Mouse (Mus musculus) macrophage (primary cell): ENCODE data around the gene Nt5dc3. TPM values are rescaled to one million over a fixed set of nuclear protein-coding genes. Genes with fewer than 3 reads are reported as not detected.

ENCODE experiments used
- H3K27ac ChIP-seq: fragments of 350-480 bp; formaldehyde crosslinking; 2 replicates; pipeline ENCODE4 v1.9.0; 2021
- H3K36me3 ChIP-seq: fragments of 350-480 bp; formaldehyde crosslinking; 2 replicates; pipeline ENCODE4 v1.9.0; 2021; ENCODE audit errors: inconsistent target
- H3K4me3 ChIP-seq: fragments of 350-480 bp; formaldehyde crosslinking; 2 replicates; pipeline ENCODE4 v1.9.0; 2021; ENCODE audit errors: inconsistent target
- H3K79me2 ChIP-seq: fragments of 350-480 bp; formaldehyde crosslinking; 2 replicates; pipeline ENCODE4 v1.9.0; 2021; ENCODE audit errors: inconsistent target
- WGBS: methylation state at CpG from one replicate; pipeline ENCODE4 v1.1.7; 2026; ENCODE audit warnings: inconsistent platforms; ENCODE audit not compliant: missing documents; 5-methylcytosine and 5-hydroxymethylcytosine counted together
- polyA plus RNA-seq: library from polyadenylated mRNA; stranded (reverse); fragments of 250-400 nt; gene quantifications from 3 replicates; pipeline ENCODE4 v1.2.4, GENCODE M21; 2018; ENCODE audit warnings: inconsistent platforms
- total RNA-seq, 78 experiments: library from RNA; depleted of rRNA; stranded (reverse); fragments of 250-400 nt; gene quantifications; 1 replicate in 9 of 78; 2 replicates in 24 of 78; 3 replicates in 43 of 78; 4 replicates in 2 of 78; pipeline ENCODE4 v1.2.4; 2018; ENCODE audit warnings: inconsistent platforms in 56 of 78

The Nt5dc3 gene
- 10 to 100 TPM in 21 of 26 experiments, 1 to 10 TPM in 5; 2.9 to 40.4 (median 15.5) TPM for total RNA-seq (2018; cell fraction: chromatin; rRNA removed)
- total RNA-seq (2018; cell fraction: cytosol; rRNA removed), result 10 to 100 TPM in 21 of 26 experiments, 1 to 10 TPM in 5; 5.2 to 25.0 (median 12.7) TPM
- total RNA-seq (2018; cell fraction: nucleus; rRNA removed), result 10 to 100 TPM in 22 of 26 experiments, 1 to 10 TPM in 4; 5.9 to 36.3 (median 17.0) TPM
- polyA plus RNA-seq, result 11.9 to 13.6 TPM (median 13.3 TPM) in 3 replicates

DNA sequence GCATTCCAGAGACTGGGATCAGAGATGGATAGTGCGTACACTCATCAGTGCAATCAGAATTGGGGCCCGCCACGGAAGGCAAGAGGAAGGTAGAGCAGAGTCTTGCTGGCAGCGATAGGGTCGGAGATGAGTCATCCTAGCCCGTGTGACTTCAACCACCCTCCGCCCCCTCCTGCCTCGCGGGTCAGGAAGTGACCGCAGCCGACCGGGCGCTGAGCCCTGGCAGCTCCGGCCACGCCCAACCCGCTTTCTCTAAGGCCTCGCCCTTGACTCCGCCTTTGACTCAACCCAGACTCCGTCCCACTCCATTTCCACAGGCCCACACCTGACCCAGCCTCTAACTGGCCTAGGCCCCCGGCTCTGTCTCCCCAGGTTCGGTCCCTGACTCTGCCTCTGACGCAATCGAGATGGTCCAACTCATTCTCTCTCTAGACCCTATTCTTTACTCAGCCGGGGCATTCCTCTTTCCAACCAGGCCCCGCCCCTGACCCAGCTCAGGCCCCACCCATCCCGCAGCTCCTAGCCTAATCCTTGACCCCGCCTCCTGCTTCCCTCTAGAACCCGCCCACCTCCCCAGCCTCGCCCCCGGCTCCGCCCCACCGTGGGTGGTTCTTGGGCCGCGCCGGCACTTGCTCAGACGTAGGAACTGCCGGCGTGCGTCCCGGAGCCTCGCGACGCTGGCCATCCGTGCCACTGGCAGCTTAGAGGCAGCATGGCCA is at the start of gene Nt5dc3:
Nt5dc3 (plus strand) TSS at position 608 of the 719 bp plus-strand sequence.
- Histone ChIP-seq H3K27ac (peak within 1 kb of the TSS; percentile 88), H3K79me2 (peaks cover 45% of the 10 kb centered on the region), H3K4me3 (peak within 1 kb of the TSS; percentile 84), H3K36me3 (no peaks in the 10 kb centered on the region)
- WGBS, result under 1% methylated on average over 43 of the region's 44 CpGs

DNA sequence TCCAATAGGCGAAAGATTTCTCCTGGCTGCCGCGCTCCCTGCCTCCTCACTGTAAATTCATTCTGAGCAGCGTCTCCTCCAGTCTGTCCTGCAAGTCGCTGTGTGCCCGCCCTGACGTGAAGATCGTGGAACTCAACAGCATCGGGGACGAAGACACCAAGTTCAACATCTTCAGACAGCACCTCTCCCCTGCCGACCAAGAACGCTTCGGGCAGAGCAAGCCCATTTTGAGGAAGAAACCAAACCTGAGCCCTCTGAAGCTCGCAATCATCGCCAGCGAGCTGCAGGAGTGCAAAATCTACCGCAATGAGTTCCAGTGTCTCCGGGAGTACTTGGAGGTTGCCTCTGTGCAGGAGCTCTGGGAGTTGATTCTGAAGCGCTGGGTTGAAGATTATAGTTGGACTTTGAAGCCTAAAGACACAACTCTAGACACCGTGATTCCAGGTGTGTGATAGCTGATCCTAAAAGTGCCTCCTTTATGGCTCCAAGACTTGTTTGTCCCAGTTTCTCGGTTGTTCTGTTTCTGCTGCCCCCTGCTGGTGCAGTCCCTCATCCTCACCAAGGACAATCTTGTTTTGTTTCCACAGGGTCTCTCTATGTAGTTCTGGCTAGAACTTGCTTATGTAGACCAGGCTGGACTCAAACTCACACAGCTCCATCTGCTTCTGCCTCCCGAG is 47.8 kb upstream of the Nt5dc3 start:
- 2% methylated on average over 22 of the region's 22 CpGs for WGBS
- peak overlapping the region; percentile 38 for H3K4me3 ChIP-seq
- H3K79me2 ChIP-seq, result no peaks in the 10 kb centered on the region
- H3K36me3 ChIP-seq, result no peaks in the 10 kb centered on the region
- H3K27ac ChIP-seq, result no peak overlapping the region

DNA sequence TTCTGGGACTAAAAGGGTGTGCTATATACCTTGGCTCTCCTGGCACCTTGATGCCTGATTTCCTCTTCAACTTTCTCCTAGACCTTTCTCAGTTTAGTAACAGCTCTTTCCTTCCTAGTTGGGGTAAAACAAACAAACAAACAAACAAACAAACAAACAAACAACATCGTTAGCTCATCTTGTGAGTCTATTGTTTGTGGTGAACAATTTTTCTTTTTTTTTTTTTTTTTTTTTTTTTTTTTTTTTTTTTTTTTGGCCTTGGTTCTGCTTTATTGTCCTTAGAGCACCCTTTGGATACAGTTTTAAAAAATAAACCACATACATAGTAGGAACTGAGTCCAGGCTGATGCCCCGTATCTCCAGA is 47.3 kb upstream of the Nt5dc3 start:
- Histone ChIP-seq H3K27ac (no peak overlapping the region), H3K4me3 (no peak overlapping the region), H3K36me3 (no peaks in the 10 kb centered on the region), H3K79me2 (no peaks in the 10 kb centered on the region)
- WGBS, result 20% methylated on average over 1 of the region's 2 CpGs

DNA sequence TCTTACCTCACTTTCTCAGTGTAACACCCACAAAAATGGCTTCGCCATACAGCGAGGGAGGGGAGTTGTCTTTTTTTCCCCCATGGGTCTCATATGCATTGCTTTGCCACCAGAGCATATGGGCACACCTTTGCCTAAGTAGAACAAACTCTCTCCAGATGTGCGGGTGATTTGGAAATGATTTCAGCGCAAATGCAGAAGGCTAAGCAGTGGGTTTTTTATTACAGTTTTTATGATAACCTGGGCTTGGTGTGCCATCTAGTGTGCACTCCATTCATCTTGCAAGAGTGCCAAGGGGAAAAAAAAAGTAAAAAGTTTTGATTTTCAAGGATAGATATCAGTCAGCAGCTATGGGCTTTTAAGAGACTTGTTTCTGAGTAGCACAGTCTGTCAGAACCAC is 43.8 kb upstream of the Nt5dc3 start:
- Histone ChIP-seq H3K27ac (no peak overlapping the region), H3K4me3 (no peak overlapping the region), H3K79me2 (no peaks in the 10 kb centered on the region), H3K36me3 (no peaks in the 10 kb centered on the region)
- 91% methylated on average over 4 of the region's 4 CpGs for WGBS

DNA sequence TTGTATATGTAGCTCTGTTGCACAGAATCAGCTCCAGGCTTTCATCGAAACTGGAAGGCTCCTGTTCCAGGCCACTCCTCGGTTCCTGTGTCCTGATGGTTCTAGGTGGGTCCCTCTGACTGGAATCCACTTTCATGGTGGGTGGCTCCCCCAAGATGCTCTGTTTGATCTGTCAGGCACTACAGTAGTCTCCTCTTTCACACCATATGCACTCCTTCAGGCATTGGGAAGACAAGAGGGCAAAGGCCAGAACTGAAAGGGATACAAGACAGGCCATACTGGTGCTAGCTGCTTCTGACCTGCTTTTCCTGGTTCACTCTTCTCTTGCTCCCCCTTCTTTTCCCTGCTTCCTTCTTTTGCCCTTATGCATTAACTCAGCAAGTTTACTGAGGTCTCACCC is 35.9 kb upstream of the Nt5dc3 start:
- no peak overlapping the region for H3K27ac ChIP-seq
- H3K4me3 ChIP-seq, result no peak overlapping the region
- H3K36me3 ChIP-seq, result no peaks in the 10 kb centered on the region
- no peaks in the 10 kb centered on the region for H3K79me2 ChIP-seq
- 89% methylated on average over 2 of the region's 2 CpGs for WGBS

DNA sequence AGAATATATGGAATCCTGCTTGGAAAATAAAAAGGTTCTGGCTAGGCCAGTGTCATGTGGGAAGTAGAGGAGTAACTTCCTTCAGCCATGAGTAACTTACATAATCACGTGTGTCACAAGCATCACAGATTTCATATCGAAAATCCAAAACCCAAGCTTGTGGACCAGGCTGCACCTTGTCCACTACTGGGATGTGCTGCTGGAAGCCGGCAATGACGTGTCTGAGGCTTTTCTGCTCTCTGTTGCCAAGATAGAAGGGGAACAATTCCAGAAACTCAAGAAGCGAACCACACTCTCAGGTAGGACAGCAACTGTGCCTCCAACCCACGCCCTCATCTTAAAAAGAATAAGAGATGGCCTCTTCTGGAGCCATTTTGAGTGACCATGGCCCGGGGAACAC is 34.5 kb upstream of the Nt5dc3 start:
- H3K79me2 ChIP-seq, result no peaks in the 10 kb centered on the region
- WGBS, result 84% methylated on average over 7 of the region's 7 CpGs
- H3K4me3 ChIP-seq, result no peak overlapping the region
- no peaks in the 10 kb centered on the region for H3K36me3 ChIP-seq
- no peak overlapping the region for H3K27ac ChIP-seq

DNA sequence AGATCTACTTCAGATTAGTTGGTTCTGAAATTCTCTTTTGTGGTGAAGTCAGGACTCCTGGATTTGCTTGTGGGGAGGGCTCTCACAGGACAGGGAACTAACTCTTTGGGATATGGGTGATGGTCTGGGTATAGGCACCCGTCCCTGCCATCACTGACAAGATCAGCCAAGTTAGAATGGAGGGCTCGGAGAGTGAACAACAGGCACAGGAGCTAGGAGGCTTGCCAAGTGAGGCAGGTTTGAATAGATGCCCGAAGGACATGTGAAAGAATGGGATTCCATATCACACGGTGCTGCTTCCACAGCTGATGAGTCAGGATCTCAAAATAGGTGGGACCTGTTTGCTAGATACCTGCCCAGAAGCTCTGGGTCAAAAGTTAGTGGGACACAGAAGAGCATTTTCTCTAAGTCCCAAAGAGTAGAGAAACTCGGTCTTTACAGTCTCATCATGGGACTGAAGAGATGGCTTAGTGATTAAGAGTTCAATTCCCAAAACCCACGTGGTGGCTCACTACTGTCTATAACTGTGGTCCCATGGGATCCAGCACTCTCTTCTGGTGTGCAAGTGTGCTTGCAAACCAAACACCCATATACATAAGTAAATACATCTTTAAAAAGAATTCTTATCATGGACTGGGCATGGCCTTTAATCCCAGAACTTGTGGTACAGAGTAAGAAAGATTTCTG is 22.8 kb upstream of the Nt5dc3 start:
- 94% methylated on average over 6 of the region's 6 CpGs for WGBS
- Histone ChIP-seq H3K79me2 (no peaks in the 10 kb centered on the region), H3K27ac (no peak overlapping the region), H3K4me3 (no peak overlapping the region), H3K36me3 (no peaks in the 10 kb centered on the region)

DNA sequence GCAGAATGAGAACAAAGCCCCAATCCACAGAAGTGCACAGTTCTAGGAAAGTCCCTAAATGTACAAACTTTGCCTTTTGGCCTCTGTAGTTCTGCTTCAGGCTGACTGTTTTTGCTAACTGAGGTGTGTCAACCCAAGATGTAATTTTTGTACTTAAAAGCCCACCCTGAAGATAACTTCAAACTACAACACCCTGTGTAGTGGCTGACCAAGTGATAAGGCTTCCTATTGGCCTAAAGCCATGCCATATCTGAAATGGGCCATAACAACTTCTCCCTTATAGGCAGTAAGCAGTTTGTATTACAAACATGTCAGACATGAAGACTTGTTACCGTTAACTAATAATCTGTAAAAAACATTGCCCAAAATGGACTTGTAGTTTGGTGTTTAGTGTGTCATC is 21.1 kb upstream of the Nt5dc3 start:
- WGBS, result 100% methylated on average over 1 of the region's 1 CpGs
- Histone ChIP-seq H3K79me2 (no peaks in the 10 kb centered on the region), H3K4me3 (no peak overlapping the region), H3K27ac (no peak overlapping the region), H3K36me3 (no peaks in the 10 kb centered on the region)

DNA sequence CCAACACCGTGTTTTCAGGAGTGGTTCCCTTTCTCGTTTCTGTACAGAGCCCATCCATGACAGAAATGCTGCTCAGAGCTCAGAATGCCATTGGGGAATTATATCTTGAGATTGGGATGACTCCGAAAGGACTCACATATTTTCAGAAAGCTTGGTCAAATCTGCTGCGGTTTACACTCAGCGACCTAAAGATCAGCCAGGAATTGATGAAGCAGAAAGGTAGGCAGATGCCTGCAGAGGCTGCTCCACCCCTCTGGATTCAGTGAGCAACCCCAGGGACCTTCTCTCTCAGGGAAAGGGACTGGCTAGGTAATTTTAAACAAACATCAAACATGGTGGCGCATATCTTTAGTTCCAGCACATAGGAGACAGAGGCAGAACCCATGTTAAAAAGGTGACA is 20.6 kb upstream of the Nt5dc3 start:
- no peaks in the 10 kb centered on the region for H3K36me3 ChIP-seq
- no peak overlapping the region for H3K4me3 ChIP-seq
- H3K27ac ChIP-seq, result no peak overlapping the region
- 91% methylated on average over 6 of the region's 6 CpGs for WGBS
- H3K79me2 ChIP-seq, result no peaks in the 10 kb centered on the region

DNA sequence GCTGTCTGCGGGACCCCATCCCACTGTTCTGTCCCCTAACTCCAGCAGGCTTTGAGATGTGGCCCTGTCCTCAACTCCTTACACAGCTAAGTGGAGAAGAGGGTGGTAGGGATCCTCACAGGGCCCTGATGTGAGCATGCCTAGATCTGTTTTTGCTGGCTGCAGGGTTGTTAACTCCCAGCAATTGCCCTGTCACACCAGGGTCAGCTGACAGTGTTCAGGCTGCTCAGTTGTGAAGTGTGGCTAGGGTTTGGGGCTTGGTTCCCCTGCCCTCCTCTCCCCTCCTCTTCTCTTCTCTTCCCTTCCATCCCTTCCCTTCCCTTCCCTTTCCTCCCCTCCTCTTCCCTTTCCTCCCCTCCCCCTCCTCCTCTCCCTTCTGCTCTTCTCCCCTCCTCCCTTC is 17.6 kb upstream of the Nt5dc3 start:
- H3K79me2 ChIP-seq, result no peaks in the 10 kb centered on the region
- H3K27ac ChIP-seq, result no peak overlapping the region
- H3K36me3 ChIP-seq, result no peaks in the 10 kb centered on the region
- 100% methylated on average over 1 of the region's 1 CpGs for WGBS
- H3K4me3 ChIP-seq, result no peak overlapping the region

DNA sequence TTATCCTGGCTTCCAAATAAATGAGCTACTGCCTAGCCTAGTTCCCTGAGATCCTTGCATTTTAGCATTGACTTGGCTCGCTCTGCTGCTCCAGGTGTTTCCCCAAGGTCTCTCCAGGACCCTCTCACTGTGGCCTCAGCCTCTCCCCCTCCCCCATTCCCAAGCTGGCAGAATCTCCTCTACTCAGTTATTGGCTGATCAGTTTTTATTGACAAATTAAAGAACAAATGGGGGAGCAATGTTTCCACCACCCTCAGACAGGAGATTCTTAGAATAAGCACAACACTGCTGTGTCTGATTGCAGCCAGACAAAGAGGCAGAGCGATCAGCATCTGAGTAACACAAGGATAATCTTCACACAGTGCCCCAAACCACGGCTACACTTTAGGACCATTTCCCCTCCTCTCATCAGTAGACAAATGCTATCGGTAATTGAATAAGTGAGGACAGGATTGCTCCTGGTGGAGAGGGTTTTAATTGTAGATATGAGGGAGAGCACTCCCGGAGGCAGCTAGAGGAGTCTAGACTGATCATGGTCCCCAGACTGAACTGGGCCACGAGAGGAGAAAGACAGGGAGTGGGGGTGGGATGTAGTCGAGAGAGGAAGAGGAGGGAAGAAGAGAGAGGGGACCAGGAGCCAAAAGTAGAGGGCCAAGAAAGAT is 17.0 kb upstream of the Nt5dc3 start:
- no peak overlapping the region for H3K27ac ChIP-seq
- H3K36me3 ChIP-seq, result no peaks in the 10 kb centered on the region
- no peak overlapping the region for H3K4me3 ChIP-seq
- WGBS, result 60% methylated on average over 7 of the region's 7 CpGs
- no peaks in the 10 kb centered on the region for H3K79me2 ChIP-seq

DNA sequence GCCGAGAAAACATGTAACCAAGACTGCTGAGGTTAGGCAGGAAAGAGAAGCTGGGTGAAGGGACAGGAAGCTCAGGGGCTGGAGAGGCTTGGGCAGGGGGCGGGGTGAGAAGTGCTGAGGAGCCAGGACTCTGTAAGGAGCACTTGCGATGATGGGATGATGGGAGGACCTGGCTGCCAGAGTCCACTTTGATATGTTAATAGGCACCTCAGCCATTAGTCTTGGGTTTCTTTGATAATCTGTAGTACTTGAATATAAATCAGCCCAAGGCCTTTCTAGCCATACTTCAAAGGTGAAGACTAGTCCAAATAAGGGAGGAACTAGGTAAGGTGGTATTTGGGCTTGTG is 16.4 kb upstream of the Nt5dc3 start:
- H3K4me3 ChIP-seq, result no peak overlapping the region
- WGBS, result 67% methylated on average over 3 of the region's 3 CpGs
- no peaks in the 10 kb centered on the region for H3K79me2 ChIP-seq
- no peak overlapping the region for H3K27ac ChIP-seq
- H3K36me3 ChIP-seq, result no peaks in the 10 kb centered on the region

DNA sequence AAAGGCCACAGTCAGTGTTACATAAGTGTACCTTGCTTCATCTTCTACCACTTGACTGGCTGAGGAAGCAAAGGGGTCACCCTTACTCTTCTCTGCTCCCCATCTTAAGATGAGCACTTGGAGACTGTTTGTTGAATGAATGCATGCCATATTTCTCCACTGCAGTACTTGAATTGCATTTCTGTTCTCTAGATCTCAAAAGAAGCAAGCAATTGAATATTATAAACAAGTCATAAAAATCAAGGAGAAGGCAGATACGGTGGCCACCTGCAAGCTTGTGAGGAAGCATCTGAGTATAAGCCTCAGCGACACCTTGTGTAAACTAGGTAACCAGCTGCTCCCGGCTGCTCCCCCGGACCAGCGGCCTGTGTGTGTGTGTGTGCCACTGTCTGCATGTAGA is 15.1 kb upstream of the Nt5dc3 start, which contains the start of gene Gm49358:
Gm49358 (plus strand) TSS at position 301 of the 400 bp plus-strand sequence.
- no peak within 1 kb of the TSS for H3K27ac ChIP-seq
- H3K4me3 ChIP-seq, result no peak within 1 kb of the TSS
- no peaks in the 10 kb centered on the region for H3K36me3 ChIP-seq
- 93% methylated on average over 5 of the region's 5 CpGs for WGBS
- no peaks in the 10 kb centered on the region for H3K79me2 ChIP-seq

DNA sequence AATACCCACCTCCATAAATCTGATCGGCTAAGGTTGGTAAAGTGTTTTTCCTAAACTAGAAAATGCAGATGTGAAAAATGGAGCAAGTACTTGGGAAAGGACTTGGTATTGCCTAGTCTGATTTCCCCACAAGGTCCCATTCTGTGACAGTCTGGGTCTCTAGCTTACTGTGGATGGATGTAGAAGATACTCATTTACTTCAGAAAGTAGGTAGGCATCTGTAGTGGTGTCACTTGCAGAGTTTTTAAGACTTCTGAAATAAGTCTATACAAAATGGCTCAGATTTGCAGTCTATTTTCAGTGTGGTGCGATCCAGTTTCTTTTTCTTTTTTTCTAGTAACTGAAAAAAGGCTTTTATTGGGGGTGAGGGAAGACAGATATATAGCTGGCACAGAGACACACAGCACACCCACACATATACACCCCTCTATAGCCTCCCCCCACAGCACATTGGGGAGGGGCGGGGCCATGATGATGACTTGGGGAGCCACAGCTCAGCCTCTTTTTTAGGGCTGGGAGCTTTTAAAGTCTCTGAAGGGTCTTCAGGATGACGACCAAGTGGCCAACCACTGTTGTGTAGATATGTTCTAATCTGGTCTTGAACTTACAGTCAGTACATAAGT is 13.3 kb upstream of the Nt5dc3 start:
- no peaks in the 10 kb centered on the region for H3K79me2 ChIP-seq
- no peak overlapping the region for H3K4me3 ChIP-seq
- 94% methylated on average over 4 of the region's 4 CpGs for WGBS
- no peak overlapping the region for H3K27ac ChIP-seq
- H3K36me3 ChIP-seq, result no peaks in the 10 kb centered on the region
